In genomic region chr6:83673395-83673794, GRCm38 (mm10) we compare ENCODE assay signal across 9 mouse cellular contexts. TPM values are rescaled to one million over a fixed set of nuclear protein-coding genes. Genes with fewer than 3 reads are reported as not detected.
DNase-seq lines count a peak whose midpoint lies in the region; ATAC-seq and TF ChIP-seq lines count a peak whose summit lies in the region.
"Had no signal": no experiment of that assay in that cellular context is flagged by ENCODE, and none has a peak within 500 bp of the region (broad histone marks: within the 10 kb centered on the region; RNA-seq: fewer than 3 reads in every experiment).

No protein-coding gene starts in this region.

- TF ChIP-seq CTCF in lung, adult 2 months (IDR thresholded peaks at IDR 0.05; ENCODE audit: insufficient read depth, low read length), result peak; percentile 61

- H3K9me3 ChIP-seq in liver, embryonic 12.5 days (replicated peaks), result no peaks in the 10 kb centered on the region

- H3K27me3 ChIP-seq in liver, embryonic 12.5 days (replicated peaks), result peaks cover 15% of the 10 kb centered on the region

- DNase-seq in liver, result peak; percentile 72
- DNase-seq in cerebellum, adult 18-20 months, result peak; percentile 63 to 81
- DNase-seq in frontal cortex, postnatal 25 days (ENCODE audit: low spot score in 2 of 2), result peak; percentile 65 to 74
- peak; percentile 50 to 90 for DNase-seq in kidney, postnatal 36 days
- DNase-seq in lung, adult 2 months, result peak; percentile 61
- DNase-seq in right cerebral cortex, postnatal 10 days (ENCODE audit: low spot score in 2 of 2), result peak; percentile 75 to 89
- peak; percentile 76 for DNase-seq in urinary bladder, postnatal 14 days (ENCODE audit: low spot score)

- no peaks in the 10 kb centered on the region for H3K4me1 ChIP-seq in liver, embryonic 12.5 days
- no peaks in the 10 kb centered on the region for H3K4me1 ChIP-seq in lung, adult 2 months (ENCODE audit: control insufficient read depth, insufficient read depth, low read length)

- TF ChIP-seq POLR2A in lung, adult 2 months (IDR thresholded peaks at IDR 0.05; ENCODE audit: borderline replicate concordance, extremely low read depth, low read depth, low read length), result no peak

- no peak overlapping the region for H3K27ac ChIP-seq in liver, embryonic 12.5 days

- 5% methylated on average over 4 of the region's 4 CpGs for WGBS in liver, embryonic 12.5 days (ENCODE audit: insufficient replicate concordance)
- WGBS in lung, adult 2 months, result 5% methylated on average over 4 of the region's 4 CpGs

- no peaks in the 10 kb centered on the region for H3K36me3 ChIP-seq in liver, embryonic 12.5 days

- ATAC-seq in liver, embryonic 12.5 days, result no peak

- no peak overlapping the region for H3K9ac ChIP-seq in liver, embryonic 12.5 days

- H3K4me3 ChIP-seq in liver, embryonic 12.5 days, result no peak overlapping the region
- H3K4me3 ChIP-seq in lung, adult 2 months (replicated peaks; ENCODE audit: extremely low read depth, low read depth, low read length), result no peak overlapping the region

- no peak overlapping the region for H3K4me2 ChIP-seq in liver, embryonic 12.5 days

RNA-seq across cellular contexts. Expression of gene Cd207, which starts 4.3 kb away (rescaled TPM):
- 0.11 TPM in 1 of 2 replicates, not detected in the other for polyA plus RNA-seq in liver, embryonic 12.5 days (2016; fragmentation: Nextera tagmentation; extraction: Ambion mirVana)
- polyA plus RNA-seq in lung, adult 2 months (2012; rRNA removed), result 1.2 and 2.6 TPM in 2 replicates
- polyA plus RNA-seq: gonadal fat pad, adult 2 months had no signal

RNA-seq across cellular contexts. Expression of gene Clec4f, which starts 17.4 kb away (rescaled TPM):
- 2.1 and 2.9 TPM in 2 replicates for polyA plus RNA-seq in liver, embryonic 12.5 days (2016; fragmentation: Nextera tagmentation; extraction: Ambion mirVana)
- not detected in 2 replicates for polyA plus RNA-seq in lung, adult 2 months (2012; rRNA removed)
- polyA plus RNA-seq: gonadal fat pad, adult 2 months had no signal

RNA-seq across cellular contexts. Expression of gene Vax2, which starts 37.7 kb away (rescaled TPM):
- polyA plus RNA-seq in liver, embryonic 12.5 days (2016; fragmentation: Nextera tagmentation; extraction: Ambion mirVana), result not detected in 2 replicates
- not detected in 2 replicates for polyA plus RNA-seq in lung, adult 2 months (2012; rRNA removed)
- polyA plus RNA-seq: gonadal fat pad, adult 2 months had no signal
